Mouse (Mus musculus): ENCODE measurements at regions not wholly inside any gene's neighbourhood (a gene's known extent, or its start where the extent isn't known, plus 50 kb on each side); places are given as distances from the start of the nearest gene placed in this dataset.
A peak's percentile ranks its signal among the peaks of the same experiment; 100 is the strongest.
"Not testable (repeated sequence)": the region's sequence is repeated elsewhere in the genome, so short reads cannot be mapped to it uniquely, and the experiment has no call there.

DNA sequence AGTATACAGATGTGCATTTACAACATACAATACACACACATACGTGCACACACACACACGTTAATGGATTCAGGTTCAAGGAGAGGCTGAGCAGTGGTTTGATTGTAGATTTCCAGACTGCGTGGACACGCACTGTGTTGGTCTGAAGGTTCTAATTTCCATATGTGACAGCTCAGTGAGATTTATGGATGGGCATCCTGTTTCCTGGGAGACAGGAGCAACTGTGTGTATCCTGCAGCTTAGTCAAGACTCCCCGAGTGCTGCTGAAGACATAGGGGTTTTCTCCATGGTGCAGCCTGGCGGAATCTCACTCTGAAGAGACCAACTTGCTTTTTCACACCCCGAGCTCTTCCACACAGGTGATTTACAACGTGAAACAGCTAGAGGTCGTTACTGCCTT, 119.3 kb upstream of the Foxk1 start:
- no peak for DNase-seq (ENCODE audit: low spot score)

DNA sequence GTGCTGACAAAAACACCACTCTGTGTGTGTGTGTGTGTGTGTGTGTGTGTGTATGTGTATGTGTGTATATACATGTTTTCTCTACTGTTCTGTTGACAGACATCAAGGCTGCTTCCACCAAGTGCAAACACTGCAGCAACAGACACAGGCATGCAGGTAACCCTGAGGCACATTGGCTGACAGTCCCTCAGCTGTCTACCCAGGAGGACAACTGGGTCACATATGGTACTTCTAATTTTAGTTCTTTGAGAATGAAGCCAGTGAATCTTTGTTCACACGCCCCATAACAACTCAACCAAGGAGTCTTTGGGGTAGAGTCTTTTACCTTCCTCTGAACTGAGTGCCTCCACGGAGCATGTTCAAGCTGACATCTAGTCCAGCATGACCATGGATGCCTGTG, 113.3 kb upstream of the Foxk1 start:
- DNase-seq (ENCODE audit: low spot score), result no peak

DNA sequence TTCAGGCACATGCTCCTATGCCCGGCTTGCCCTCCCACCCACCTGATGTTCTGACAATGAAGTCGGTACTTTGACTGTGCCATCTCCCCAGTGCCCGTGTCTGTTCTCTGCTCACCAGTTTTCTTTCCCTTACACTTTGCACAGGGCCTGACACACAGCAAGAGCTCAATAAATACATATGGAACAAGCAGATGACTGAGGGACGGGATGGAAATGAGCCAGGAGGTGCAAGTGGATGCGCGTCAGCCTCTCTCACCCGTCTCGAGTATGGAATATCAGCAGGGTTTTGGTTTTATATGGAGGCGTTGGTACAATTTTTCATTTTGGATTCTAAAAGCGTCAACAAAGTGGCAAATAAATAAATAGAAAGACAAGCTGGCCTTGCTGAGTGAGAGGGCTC, 109.8 kb upstream of the Foxk1 start:
- no peak for DNase-seq (ENCODE audit: low spot score)

DNA sequence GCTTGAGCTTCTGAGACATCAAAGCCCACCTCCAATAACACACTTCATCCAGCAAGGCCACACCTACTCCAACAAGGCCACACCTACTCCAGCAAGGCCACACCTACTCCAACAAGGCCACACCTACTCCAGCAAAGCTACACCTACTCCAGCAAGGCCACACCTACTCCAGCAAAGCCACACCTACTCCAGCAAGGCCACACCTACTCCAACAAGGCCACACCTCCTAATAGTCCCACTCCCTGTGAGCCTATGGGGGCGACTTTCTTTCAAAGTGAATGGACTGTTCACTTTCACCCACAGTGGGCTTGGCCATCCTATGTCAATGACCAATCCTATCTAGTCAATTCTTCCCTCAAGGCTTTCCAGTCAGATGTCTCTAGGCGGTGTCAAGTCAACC, 104.9 kb upstream of the Foxk1 start:
- DNase-seq (ENCODE audit: low spot score), result not testable (repeated sequence)

DNA sequence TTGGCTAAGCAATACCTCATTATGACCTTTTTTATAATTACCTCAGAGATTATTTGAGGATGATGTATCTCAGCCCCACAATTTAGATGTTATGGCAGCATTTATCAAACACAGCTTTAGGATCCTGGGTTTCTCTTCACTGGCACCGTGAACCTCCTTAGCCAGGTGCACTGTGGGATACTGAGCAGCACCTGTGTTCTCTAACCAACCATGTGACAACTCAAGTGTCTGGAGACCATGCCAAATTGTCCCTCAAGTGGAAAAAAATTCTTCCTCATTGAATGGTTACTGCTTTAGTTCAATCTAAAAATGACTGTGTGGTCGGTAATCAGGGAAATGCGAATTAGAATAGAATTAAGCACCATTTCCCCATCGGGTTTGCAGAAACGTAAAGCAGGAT, 101.7 kb upstream of the Foxk1 start:
- DNase-seq (ENCODE audit: low spot score), result no peak

DNA sequence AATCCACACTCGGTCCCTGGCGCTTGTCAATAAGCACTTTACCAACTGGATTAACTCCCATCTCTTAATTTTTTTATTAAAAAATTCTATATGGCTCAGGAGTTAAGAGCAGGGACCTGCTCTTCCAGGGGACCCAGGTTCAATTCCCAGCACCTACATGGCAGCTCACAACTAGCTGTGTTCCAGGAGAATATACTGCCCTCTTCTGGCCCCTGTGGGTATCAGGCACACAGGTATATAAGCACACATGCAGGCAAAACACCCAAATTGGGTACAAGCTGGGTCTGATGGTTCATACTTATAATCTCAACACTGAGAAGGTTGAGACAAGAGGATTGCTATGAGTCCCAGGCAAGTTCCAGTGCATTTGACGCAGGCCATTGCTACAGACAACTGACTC, 92.8 kb upstream of the Foxk1 start:
- DNase-seq (ENCODE audit: low spot score), result no peak

DNA sequence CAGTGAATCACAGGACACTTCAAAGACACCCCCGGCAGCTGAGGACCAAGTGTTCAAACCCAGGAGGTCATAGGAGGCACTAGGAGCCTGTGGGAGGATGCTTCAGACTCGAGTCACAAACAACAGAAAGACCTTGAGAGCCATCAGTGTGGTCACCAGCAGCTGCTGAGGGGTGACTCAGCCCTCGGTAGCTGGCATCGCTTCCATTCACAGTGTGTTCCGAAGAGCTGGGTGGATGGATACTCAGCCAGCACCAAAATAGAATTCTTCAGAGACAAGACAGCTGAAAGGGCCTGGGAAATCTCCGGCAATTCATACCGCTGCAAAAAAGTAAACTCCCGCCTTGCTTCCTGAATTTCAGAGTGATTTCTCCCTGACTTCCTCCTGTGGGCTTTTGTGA, 87.4 kb upstream of the Foxk1 start:
- DNase-seq (ENCODE audit: low spot score), result no peak

DNA sequence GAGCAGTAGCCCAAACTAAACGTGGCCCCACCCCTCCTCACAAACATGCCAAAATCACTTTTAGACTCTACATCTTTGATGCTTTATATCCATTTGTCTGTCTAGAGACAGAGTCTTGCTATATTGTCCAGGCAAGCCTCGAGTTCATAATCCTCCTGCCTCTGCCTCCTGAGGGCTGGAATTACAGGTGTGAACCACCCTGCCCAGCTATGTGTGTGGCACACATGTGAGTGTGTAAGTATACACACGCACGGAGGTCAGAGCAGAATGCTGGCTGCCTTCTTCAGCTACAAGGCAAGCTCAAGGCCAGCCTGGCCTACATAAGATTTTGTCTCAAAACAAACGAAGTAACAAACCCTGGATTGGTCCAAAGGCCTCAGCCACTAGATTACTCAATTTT, 86.8 kb upstream of the Foxk1 start:
- no peak for DNase-seq (ENCODE audit: low spot score)

DNA sequence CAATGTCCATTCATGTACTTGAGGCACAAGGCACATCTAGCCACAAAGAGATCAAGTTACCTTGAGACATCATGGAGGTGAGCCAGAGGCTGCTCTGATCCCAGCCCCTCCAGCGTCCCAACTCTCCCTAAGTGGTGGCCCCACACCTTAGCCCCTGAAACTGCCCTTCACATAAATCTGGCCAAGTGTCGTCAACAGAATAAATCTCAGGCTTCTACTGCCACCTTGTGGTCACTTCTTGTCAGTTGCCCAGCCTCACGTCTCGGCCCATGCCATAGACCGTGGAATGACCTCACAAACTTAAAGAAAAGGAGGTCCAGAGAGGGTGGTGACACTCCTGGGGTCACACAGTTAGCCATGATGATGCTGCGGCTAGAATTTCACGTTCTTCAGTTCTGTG, 82.0 kb upstream of the Foxk1 start:
- peak; percentile 73 for DNase-seq (ENCODE audit: low spot score)

DNA sequence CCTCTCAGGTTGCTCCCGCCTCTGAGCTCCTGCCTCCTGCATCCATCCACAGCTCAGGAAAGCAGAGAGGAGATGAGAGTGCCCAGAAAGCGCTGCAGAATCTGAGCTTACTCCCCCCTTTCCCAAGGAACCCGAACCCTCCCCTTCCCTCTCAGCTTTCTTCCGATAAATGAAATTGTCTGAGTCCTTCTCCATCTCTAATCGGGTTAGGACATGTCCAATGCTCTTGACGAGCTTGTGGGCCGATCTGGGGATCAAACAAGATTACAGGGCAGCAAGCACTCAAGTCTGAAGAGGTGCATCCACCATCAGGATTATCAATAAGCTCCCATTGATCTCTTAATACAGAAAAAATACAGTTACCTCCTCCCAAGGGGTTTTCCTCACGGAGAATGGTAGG, 80.0 kb upstream of the Foxk1 start:
- no peak for DNase-seq (ENCODE audit: low spot score)

DNA sequence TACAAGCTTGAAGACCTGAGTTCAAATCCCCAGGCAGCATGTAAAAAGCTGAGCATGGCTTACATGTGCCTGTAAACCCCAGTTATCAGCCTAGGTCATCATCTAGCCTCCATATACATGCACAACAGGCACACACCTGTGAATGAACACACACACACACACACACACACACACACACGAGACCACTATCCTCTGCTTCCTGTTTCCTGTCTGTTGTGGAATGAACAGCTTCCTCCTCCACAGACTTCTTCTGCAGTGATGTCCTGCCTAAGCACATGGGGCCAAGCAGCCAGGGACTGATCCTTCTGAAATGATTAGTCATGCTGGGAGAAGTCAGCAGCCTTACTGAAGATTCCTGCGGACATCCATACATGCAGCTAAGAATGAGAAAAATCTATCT, 76.4 kb upstream of the Foxk1 start:
- no peak for DNase-seq (ENCODE audit: low spot score)

DNA sequence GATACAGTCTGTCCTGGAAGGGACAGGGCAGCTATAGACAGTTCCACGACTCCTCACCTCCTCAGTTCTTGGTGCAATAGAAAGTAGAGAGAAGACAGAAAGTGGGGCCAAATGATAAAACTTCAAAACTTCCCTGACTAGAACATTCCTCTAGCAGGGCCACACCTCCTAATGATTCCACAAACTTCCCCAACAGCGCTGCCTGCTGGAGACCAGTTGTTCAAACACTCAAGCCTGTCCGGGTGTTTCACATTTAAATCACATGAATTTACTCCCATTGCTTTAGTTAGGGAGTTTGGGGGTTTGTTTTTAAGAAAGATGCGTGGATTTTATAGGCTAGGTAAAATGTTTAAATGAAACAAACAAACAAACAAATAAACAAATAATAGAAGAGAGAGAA, 75.7 kb upstream of the Foxk1 start:
- no peak for DNase-seq (ENCODE audit: low spot score)

DNA sequence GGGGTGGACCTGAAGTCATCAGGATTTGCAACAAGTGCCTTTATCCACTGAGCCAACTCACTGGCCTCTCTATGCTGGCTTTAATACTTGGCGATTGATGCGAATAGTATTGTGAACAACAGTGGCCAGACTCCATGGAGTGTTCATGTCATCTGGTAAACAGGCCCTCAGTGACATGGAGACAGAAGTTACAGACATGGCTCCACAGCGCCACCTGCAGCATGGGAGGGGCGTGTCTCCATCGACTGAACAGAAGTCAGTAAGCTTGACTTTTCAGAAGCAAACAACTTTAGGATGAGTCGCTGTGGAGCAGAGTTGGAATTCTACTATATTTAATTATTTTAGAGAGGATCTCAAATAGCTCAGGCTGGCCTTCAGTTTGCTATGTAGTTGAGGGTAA, 74.0 kb upstream of the Foxk1 start:
- DNase-seq (ENCODE audit: low spot score), result no peak

DNA sequence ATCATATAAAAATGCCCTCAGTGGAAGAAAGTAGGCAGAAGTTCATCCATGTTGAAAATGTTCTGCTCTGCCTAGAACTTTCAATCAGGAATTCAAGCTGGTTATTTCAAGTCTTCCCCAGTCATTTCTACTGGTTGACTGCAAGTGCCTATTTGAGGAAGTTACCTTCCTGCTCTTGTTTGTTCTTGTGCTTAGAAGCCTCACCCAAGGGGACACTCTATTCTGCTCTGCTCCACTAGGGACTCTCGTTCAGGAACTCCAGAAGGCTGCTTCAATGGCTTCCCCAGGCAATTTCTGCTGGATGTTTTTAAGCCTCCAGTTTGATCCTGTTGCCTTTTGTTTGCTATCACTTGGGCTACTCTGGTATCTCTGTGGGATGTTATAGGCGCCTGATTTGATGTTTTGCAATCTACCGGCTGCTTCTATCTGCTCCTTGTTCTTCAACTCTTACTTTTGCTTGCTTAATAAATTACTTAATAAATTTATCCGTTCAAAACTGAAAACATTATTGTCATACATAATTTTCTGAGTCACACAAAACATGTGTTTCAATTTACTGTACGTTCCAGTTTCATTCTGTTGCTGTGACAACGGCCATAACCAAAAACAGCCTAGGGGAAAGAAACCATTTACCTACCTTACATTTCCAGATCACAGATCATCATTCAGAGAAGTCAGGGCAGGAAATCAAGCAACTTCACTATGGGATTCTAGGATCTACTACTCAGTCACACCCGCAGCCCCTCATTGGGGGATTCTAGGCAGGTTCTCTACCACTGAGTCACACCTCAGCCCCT, 71.4 kb upstream of the Foxk1 start:
- no peak for DNase-seq (ENCODE audit: low spot score)

DNA sequence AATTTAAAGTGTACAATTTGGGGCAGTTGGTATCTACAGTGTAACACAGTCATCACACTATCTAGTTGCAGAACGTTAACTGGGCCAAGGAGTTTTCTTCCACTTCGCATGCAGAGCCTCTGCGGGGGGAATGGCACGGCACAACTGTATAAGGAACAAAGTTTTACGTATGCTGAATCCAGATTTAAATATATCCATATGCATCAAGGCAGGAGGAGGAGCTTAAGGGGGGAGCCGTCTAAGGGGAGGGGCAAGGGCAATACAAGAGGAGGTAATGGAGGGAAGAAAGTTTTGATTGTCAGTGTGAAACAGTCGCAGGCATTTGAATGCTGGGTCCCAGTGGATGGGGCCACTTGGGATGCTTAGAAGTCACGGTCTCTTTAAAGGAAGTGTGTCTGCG, 68.6 kb upstream of the Foxk1 start:
- no peak for DNase-seq (ENCODE audit: low spot score)

DNA sequence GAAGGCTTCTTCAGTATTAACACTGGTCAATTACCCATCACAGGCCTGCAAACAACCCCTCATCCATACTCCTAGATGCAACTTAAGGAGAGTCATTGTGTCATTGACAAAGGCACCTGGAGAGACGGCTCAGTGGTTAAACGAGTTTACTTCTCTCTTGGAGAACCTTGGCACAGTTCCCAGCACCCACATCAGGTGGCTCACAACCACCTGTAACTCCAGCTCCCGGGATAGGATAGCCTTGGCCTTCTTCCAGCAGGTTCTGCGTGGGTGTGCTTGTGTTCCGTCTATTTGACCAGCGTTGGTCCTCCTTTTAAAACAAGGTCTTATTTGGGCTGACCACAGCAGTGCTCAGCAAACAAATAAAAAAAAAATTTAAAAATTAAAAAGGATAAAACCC, 63.9 kb upstream of the Foxk1 start:
- DNase-seq (ENCODE audit: low spot score), result no peak

DNA sequence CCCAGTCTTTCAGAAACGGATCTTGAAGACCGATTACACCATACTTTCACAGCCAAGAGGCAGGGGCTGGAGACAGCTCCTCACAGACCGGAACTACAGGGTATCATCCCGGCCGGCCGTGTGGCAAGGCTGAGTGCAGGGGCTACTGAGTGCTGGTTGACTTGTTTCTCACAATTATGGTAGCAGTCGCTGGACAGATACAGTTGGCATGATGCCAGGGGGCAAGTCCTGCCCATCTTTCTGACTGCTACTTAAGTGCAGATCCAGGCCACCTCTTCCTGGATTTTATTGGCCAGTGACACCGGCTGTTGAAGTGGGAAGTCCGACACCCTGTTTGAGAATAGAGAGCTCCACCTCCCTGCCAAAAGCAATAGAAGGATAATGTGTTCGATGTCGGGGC, 63.2 kb upstream of the Foxk1 start:
- no peak for DNase-seq (ENCODE audit: low spot score)

DNA sequence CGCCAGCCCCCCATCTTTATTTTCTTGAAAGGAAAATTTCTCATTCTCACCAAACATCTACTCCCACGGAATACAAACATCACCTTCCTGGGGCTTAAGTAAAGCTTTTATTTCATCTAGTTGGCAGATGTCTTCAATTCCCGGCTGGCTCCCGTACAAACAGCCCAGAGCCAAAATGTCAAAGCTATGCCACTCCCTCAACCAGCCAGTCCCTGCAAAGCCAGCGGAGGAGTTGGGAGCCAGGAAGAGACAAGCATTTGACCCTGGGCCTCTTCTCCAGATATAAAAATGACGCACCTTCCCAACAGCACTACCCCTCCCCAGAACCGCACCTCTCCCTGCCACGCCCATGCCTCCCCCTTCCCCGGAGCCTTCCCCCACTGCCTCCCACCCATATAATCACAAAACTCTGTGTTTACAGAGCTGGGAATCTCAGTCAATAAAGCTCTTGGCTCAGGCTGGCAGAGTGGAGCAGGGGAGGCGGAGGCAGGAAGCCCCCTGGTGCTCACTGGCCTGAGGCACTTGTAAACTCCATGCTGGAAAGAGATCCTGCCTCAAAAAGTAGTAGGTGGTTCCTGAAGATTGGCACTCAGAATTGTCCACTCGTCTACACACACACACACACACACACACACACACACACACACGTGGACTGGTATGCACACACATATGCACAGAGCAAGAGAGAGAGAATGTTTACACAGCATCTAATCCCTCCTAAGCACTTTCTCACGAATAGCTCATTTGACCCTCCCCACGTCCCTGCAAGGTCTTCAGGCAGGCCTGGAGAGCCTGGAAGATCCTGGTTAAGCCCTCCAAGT, 60.9 kb upstream of the Foxk1 start:
- DNase-seq (ENCODE audit: low spot score), result no peak

DNA sequence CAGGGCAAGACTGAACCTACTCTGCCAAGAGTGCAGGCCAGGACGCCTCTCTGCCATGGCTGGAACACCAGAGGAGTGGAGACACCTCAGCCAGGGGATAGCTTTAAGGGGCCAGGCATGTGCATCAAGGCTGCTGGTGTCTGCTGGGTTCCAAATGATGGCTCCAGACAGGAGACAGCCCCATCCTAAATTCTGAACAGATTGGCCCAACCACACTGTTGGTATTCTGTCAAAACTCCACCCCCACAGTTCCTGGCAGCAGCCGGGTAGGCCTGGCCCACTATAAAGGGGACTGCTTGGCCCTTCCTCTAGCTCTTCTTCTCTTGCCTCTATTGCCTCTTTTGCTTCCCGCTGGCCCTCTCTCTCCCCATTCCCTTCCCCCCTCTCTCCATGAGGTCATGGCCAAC, 60.3 kb upstream of the Foxk1 start:
- no peak for DNase-seq (ENCODE audit: low spot score)

DNA sequence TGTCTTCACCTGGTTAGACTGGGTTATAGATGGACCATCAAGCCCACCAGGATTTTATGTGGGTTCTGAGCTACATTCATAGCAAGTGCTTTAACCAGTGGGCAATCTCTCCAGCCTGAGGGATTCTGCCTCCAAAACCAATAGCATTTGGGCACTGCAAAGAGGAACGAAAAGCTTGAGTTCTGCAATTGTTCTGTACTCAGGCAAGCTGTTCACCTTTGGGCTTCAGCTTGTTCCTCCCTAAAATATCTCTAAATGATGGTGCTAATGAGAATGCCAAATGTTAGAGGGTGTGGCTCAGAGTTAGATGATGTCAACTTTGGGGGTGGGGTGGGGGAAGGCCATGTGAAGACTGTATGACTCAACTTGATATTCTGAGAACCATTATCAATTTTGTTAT, 54.8 kb upstream of the Foxk1 start:
- no peak for DNase-seq (ENCODE audit: low spot score)

DNA sequence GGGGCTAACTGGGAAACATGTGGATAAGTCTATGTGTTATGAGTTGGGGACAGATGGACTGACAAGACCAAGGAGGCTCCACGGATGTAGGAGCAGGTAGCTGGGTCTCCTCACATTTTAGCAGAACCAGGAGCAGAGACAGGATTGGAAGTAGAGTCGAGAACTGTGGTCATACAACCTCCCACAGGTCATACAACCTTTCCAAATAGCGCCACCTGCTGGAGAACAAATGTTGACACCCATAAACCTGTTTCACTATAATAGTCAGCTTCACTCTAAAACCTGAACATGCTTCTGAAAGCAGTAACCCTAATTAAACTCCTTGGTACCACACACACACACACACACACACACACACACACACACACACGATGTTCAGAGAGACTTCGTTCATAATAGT, 50.7 kb upstream of the Foxk1 start:
- DNase-seq (ENCODE audit: low spot score), result no peak

Data from layer of hippocampus, adult 9-10 months (tissue).